Mouse (Mus musculus) thymus, postnatal 10 days (tissue): Measurements from ENCODE around the gene Sipa1l1.

Source experiments
- DNase-seq, 2 experiments: peaks; one replicate each; pipeline ENCODE4 v3.0.0; 2021; ENCODE audit warnings: low spot score in 2 of 2

Gene Sipa1l1

GRCm38 (mm10) chr12:82294906-82295887 lies 126.1 kb downstream of the Sipa1l1 start:
- DNase-seq = peak; percentile 75 to 81

- no peak for DNase-seq
These were observed 127.2 kb downstream of the Sipa1l1 start for GRCm38 (mm10) chr12:82296276-82296675.

GRCm38 (mm10) chr12:82297196-82297595 lies 128.1 kb downstream of the Sipa1l1 start:
- DNase-seq = no peak

GRCm38 (mm10) chr12:82298662-82299460 lies 129.7 kb downstream of the Sipa1l1 start:
- no peak for DNase-seq

- no peak for DNase-seq
These were observed 135.0 kb downstream of the Sipa1l1 start for GRCm38 (mm10) chr12:82304140-82304539.

- no peak for DNase-seq
These were observed 136.9 kb downstream of the Sipa1l1 start for GRCm38 (mm10) chr12:82306035-82306434.

GRCm38 (mm10) chr12:82311593-82311992 lies 142.5 kb downstream of the Sipa1l1 start:
- DNase-seq = no peak

GRCm38 (mm10) chr12:82312091-82312820 lies 143.1 kb downstream of the Sipa1l1 start:
- DNase-seq = no peak

- no peak for DNase-seq
These were observed 144.0 kb downstream of the Sipa1l1 start for GRCm38 (mm10) chr12:82313091-82313490.

- DNase-seq = no peak
These were observed 150.5 kb downstream of the Sipa1l1 start for GRCm38 (mm10) chr12:82319436-82320131.

GRCm38 (mm10) chr12:82320204-82320603 lies 151.1 kb downstream of the Sipa1l1 start:
- no peak for DNase-seq

GRCm38 (mm10) chr12:82321397-82321796 lies 152.3 kb downstream of the Sipa1l1 start:
- DNase-seq = no peak

GRCm38 (mm10) chr12:82321855-82322254 lies 152.7 kb downstream of the Sipa1l1 start:
- DNase-seq = no peak

- no peak for DNase-seq
These were observed 153.8 kb downstream of the Sipa1l1 start for GRCm38 (mm10) chr12:82322759-82323451.

- DNase-seq = no peak
These were observed 155.5 kb downstream of the Sipa1l1 start for GRCm38 (mm10) chr12:82324621-82325020.

- no peak for DNase-seq
These were observed 156.4 kb downstream of the Sipa1l1 start for GRCm38 (mm10) chr12:82325502-82325901.

- no peak for DNase-seq
These were observed 157.3 kb downstream of the Sipa1l1 start for GRCm38 (mm10) chr12:82326438-82326837.

GRCm38 (mm10) chr12:82328112-82328511 lies 159.0 kb downstream of the Sipa1l1 start:
- DNase-seq = no peak

GRCm38 (mm10) chr12:82332836-82333614 lies 163.9 kb downstream of the Sipa1l1 start:
- no peak for DNase-seq

GRCm38 (mm10) chr12:82333999-82334398 lies 164.9 kb downstream of the Sipa1l1 start:
- DNase-seq = no peak
